Mouse (Mus musculus): Measurements from ENCODE around the gene Map7d1.
"Not testable (repeated sequence)": the region's sequence is repeated elsewhere in the genome, so short reads cannot be mapped to it uniquely, and the experiment has no call there.

The Map7d1 gene

GRCm38 (mm10) chr4:126241956-126242355 lies 14.2 kb downstream of the Map7d1 start:
- no peak for DNase-seq (ENCODE audit: low read depth in 2 of 2, low spot score in 2 of 2)

- DNase-seq (ENCODE audit: low read depth in 2 of 2, low spot score in 2 of 2) = no peak
Measured at GRCm38 (mm10) chr4:126239862-126240475, 16.2 kb downstream of the Map7d1 start.

- no peak for DNase-seq (ENCODE audit: low read depth in 2 of 2, low spot score in 2 of 2)
Measured at GRCm38 (mm10) chr4:126237721-126238242, 18.4 kb downstream of the Map7d1 start.

GRCm38 (mm10) chr4:126236467-126237280 lies 19.5 kb downstream of the Map7d1 start:
- DNase-seq (ENCODE audit: low read depth in 2 of 2, low spot score in 2 of 2) = no peak

DNA sequence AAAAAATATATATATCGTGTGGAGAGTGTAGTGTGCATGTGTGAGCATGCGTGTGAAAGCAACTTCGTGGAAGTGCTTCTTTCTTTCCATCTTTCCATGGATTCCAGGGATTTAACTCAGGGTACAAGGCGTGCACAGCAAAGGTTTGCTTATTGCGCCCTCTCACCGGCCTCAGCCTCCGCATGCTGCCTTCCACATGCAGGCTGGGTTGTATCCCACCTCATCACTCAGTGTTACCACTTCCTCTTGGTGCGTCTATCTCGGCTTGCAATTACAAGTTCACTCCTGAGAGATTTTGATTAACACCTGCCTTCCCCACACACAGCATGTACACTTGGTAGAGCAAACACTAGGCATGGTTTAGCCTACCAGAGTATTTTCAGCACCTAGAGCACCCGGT lies 21.0 kb downstream of the Map7d1 start:
- peak in 1 of 2 experiments; percentile 38 for DNase-seq (ENCODE audit: low read depth in 2 of 2, low spot score in 2 of 2)

DNA sequence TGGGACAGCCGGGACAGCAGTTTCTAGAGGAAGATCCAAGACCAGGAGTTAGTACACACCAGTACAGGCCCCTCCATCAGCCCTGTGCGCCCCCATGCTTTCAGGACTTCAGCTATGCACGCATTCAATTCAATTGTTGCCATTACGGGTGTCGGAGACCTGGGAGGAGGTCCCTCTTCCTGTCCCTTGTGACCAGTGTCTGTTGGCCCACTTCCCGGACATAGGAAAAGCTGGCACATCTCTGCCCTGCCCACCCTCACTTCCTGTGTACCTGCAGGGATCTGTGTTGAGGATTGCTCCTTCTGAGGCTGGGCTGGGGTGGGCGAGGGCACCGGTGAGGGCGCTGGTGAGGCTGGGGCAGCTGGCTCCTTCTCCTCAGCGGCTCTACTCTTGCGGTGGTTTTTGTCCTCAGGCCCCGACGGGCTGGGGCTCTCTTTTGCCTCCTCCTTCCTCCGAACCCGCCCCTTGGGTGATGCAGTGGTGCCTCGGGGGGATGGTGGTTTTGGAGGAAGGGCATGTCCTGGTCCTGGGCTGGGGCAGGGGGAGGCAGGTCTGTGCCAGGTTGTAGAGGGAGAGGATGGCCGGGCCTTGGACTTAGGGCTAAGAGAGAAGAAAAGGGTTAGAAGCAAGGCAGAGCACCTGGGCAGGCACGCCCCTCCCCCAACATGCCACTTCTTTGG lies 21.5 kb downstream of the Map7d1 start:
- DNase-seq (ENCODE audit: low read depth in 2 of 2, low spot score in 2 of 2) = no peak

DNA sequence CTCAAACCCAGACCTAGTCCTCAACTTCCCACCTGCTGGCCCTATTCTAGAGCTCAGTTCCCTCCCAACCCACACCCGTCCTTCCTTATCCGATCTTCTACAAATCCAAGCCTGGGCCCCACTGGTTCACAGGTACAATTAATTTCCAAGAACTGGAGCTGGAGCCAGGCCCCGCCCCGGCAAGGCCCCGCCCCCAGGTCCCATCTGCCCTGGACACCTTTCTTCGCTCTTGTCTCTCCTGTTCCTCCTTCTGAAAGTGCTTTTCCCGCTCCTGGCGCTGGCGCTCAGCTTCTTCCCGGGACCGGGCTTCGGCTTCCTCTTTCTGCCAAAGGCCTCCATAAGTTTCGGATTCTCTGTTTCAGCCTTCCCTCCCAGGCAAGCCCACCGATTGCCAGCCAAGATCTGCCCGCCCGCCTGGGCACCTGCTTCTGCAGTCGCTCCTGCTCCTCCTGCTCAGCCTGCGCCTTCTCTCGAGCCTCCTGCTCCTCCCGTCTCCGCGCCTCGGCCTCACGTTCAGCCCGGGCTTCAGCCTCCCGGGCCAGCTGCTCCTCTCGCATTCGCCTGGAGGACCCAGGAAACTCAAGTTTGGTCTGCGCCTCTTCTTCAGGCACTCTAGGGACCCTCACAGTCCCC lies 22.4 kb downstream of the Map7d1 start:
- DNase-seq (ENCODE audit: low read depth in 2 of 2, low spot score in 2 of 2) = no peak

DNA sequence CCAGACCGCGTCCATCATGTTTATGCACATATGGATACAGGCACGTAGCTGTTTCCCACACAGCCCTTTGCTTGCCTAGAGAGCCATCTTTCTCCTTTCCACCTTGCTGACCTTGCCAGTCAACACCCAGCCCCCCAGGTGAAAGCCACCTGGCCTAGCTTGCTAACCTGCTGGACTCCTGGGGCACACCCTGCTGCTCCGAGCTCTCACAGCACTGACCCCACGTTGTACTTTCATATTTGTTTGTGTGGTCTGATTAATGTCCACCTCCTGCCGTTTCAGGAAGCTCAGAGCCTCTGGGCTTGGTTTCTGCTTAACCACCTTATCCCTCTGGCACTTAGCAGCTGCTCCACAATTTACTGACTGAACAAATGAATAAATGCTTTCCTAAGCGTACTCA lies 26.2 kb downstream of the Map7d1 start:
- DNase-seq (ENCODE audit: low read depth in 2 of 2, low spot score in 2 of 2) = no peak

DNA sequence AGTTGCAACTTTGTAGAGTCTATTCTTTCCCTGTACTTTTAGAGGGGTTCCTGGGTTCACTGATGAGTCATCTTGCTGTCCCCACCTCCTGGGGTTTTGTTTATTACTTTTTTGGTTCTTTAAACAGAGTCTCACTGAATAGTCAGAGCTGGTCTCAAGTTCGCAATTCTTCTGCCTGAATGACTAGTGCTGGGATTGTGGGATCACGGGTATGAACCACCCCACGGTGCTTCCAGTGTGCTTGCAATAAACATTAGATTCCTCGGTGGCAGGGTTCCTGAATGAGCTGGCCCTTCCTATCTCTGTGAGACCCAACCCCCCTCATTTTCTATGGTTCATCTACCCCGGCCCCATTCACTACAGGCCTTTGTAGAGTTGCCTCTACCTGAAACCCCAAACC lies 28.0 kb downstream of the Map7d1 start:
- DNase-seq (ENCODE audit: low read depth in 2 of 2, low spot score in 2 of 2) = no peak

DNA sequence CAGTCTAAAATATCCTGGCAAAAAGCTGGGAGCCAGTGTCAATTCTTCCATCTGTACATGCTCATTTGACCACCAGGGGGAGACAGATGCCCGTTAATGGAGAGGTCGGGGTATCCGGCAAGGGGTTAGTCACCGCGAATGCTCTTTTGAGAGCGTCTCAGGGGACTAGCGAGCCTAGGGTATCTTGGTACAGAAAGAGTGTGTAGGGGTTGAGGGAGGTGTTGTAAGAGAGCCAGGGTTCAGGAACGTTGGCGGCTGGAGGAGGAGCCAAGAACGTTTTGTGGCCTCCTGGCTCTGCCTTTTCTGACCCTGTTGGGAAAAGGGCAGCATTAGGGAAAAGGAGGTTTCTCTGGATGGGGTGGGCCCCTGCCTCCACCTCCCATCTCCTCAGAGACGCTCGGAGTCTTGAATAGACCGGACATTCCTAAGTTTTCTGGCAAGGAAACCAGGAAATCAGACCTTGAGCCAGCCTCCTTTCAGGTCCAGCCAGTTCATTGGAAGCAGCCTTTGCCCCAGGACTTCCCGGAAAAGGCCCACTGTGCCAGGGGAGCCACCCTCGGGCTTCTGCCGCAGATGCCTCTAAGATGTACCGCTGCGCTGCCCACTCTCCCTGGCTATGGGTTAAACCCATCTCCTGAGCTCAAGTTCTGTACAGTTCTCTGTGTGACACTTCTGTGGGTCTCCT lies 28.9 kb downstream of the Map7d1 start:
- DNase-seq (ENCODE audit: low read depth in 2 of 2, low spot score in 2 of 2) = peak; percentile 87 to 89

DNA sequence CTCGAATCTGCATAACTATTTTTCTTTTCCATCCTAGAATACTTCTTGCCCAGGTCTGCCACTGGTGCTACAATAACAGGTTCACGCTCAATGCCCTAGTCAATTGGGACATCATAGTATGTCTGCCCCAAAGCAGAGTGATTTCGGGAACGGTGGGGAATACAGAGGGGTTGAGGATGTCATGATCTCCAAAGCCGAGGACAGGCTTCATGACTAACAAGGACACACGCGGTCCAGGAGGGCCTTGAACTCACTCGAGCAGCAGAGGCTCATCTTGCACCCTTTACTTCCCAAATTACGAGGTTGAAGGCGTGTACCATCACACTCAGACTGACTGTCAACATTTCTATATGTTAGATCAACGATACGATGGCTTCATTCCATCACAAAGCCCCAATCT lies 29.5 kb downstream of the Map7d1 start:
- no peak for DNase-seq (ENCODE audit: low read depth in 2 of 2, low spot score in 2 of 2)

- DNase-seq (ENCODE audit: low read depth in 2 of 2, low spot score in 2 of 2) = no peak
Measured at GRCm38 (mm10) chr4:126222631-126223030, 33.5 kb downstream of the Map7d1 start.

GRCm38 (mm10) chr4:126220045-126220444 lies 36.1 kb downstream of the Map7d1 start:
- no peak for DNase-seq (ENCODE audit: low read depth in 2 of 2, low spot score in 2 of 2)

DNA sequence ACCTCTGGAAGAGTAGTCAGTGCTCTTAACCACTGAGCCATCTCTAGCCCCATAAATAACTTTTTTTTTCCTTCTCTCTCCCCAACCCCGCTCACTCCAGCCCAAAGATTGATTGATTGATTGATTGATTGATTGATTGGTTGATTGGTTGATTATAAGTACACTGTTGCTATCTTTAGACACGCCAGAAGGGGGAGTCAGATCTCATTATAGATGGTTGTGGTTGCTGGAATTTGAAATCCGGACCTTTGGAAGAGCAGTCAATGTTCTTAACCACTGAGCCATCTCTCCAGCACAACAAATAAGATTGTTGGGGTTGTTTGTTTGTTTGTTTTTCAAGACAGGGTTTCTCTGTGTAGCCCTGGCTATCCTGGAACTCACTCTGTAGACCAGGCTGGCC lies 36.6 kb downstream of the Map7d1 start:
- not testable (repeated sequence) for DNase-seq (ENCODE audit: low read depth in 2 of 2, low spot score in 2 of 2)

DNA sequence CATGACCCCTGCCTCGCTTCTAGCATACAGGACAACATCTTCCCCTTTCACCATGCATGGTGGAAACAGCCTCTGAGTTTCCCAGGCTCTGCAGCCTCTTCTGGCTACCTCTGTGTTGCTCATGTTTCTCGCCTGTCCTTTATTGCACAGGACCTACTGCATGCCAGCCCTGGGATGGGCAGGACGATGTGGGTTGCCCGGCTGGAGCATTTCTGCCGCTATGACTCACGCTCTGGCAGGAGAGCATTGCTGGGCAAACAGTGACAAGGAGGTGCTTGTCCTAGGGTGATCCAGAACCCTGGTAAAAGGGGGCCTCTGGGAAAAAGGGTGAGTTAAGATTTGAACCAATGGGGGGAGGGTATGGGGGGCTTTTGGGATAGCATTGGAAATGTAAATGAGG lies 38.4 kb downstream of the Map7d1 start:
- no peak for DNase-seq (ENCODE audit: low read depth in 2 of 2, low spot score in 2 of 2)

GRCm38 (mm10) chr4:126207081-126207480 lies 49.1 kb downstream of the Map7d1 start:
- DNase-seq (ENCODE audit: low read depth in 2 of 2, low spot score in 2 of 2) = no peak

DNA sequence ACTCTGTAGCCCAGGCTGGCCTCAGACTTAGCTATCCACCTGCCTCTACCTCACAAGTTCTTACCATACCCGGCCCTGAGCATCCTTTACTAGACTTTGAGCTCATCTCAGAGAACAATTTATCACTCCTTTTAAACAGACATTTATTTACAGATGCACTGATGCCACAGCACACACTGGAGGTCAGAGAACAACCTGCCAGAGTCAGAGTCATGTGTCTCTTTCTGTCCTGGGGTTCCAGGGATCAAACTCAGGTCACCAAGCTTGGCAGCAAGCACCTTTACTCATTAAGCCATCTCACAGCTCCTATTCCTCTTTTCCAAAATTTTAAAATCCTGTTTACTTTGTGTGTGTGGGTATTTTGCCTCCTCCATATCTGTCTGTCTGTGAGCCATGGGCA lies 50.8 kb downstream of the Map7d1 start:
- DNase-seq (ENCODE audit: low read depth in 2 of 2, low spot score in 2 of 2) = no peak

DNA sequence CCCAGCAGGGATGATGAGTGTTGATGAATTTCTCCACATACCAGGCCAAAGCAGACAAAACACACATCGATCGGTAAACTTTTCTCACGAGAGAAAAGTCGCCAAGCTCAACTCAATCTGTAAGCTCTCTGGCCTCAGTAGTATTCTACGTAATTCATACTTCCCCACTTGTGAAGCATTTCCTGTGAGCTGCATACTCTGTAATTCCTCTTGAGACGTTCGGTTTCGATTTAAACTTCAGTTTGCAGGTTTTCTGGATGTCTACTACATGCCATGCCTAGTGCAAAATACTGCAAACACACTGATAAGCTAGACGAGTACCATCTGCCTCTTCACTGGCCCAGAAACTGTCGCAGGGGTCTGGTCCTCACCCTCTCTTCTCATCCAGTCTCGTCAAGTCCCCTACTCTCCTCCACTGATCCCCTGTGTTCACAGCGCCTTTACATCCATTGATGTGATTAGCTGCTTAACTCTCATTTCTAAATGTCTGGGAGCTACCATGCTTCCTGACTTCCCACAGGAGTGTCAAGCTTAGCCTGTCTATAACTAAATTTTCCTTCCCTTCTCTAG lies 51.4 kb downstream of the Map7d1 start:
- peak; percentile 19 to 32 for DNase-seq (ENCODE audit: low read depth in 2 of 2, low spot score in 2 of 2)

- no peak for DNase-seq (ENCODE audit: low read depth in 2 of 2, low spot score in 2 of 2)
Measured at GRCm38 (mm10) chr4:126204016-126204415, 52.1 kb downstream of the Map7d1 start.

DNA sequence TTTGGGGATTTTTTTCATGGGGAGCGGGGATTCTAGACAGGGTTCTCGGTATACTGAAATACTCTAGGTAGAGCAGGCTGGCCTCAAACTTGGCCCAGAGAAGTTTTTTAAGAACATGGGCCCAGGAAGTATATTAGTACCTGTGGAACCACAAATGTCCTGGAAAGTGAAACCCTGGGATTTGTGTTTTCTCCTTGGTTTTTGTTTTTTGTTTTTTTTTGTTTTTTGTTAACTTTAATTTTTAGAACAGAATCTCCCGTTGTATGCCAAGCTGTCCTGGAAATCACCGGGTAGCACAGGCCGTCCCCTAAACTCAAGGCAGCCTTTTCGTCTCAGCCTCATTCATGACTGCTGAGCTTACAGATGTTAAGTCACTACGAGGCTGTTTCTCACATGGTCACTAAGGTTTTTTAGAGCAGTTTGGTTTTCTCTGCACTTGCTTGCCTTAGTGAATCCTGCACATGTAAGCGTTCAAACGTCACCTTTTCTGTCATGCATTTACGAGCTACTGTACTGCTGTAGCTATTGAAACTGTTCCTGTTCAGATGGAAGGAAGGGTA lies 52.7 kb downstream of the Map7d1 start:
- no peak for DNase-seq (ENCODE audit: low read depth in 2 of 2, low spot score in 2 of 2)

All from CD8-positive naive resting alpha-beta T cell, adult 2 months (primary cell).